Mouse (Mus musculus) ES-Bruce4 (cell line): ENCODE results near the gene Ttyh3.

Experiments
- CTCF ChIP-seq: IDR thresholded peaks from one replicate; pipeline ENCODE4 v1.8.1; 2011; ENCODE audit warnings: low read depth, low read length
- EP300 ChIP-seq: IDR thresholded peaks from 2 replicates; pipeline ENCODE4 v1.6.1; 2011; ENCODE audit warnings: low read depth, low read length; ENCODE audit not compliant: insufficient read depth
- POLR2A ChIP-seq: IDR thresholded peaks from one replicate; pipeline ENCODE4 v1.8.1; 2011; ENCODE audit warnings: low read length; ENCODE audit not compliant: insufficient read depth

DNA sequence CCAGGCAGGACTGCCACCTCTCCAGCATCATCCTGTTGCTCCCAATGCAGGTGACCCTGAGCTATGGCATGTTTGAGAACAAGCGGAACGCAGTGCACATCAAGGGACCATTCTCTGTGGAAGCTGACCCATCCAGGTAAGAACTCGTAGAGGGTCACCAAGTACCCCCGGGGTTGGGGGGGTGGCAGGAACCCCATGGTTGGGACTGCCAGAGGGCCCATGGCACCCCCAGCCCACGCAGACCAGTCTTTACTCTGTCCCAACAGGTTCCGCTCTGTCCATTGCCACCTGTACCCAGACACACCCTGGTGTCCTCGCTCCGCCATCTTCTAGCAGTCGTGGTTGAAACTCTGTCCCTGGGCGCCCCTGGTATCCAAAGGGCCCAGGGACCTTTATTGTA, 34.7 kb downstream of the Ttyh3 start:
- TF ChIP-seq POLR2A: no peak
- TF ChIP-seq CTCF: no peak
- TF ChIP-seq EP300: no peak
